Mouse (Mus musculus): ENCODE results near the gene Vmn2r68. TPM values are rescaled to one million over a fixed set of nuclear protein-coding genes. Genes with fewer than 3 reads are reported as not detected.

The Vmn2r68 gene
- polyA plus RNA-seq (2016; fragmentation: Nextera tagmentation; extraction: Ambion mirVana), result not detected in 2 replicates

- Histone ChIP-seq H3K27me3 (ENCODE audit: poor library complexity, severe bottlenecking) (no peaks in the 10 kb centered on the region), H3K27ac (no peak within 1 kb of the TSS), H3K4me3 (no peak within 1 kb of the TSS), H3K4me1 (no peaks in the 10 kb centered on the region), H3K36me3 (replicated peaks) (no peaks in the 10 kb centered on the region), H3K9me3 (no peaks in the 10 kb centered on the region; the same call in 1 of the 2 replicates)
- no peak for DNase-seq (ENCODE audit: extremely low spot score, low spot score)
These were observed at the start of gene Vmn2r68 for GRCm38 (mm10) chr7:85237683-85238082. Gene Vmn2r68, minus strand, starts transcription at chr7:85237783.

Other genes with a start within 250 kb of the Vmn2r68 start
- not detected in 2 replicates for gene Vmn2r66, start 225.5 kb downstream of the Vmn2r68 start, polyA plus RNA-seq (2016; fragmentation: Nextera tagmentation; extraction: Ambion mirVana)
- not detected in 2 replicates for gene Vmn2r67, start 81.8 kb downstream of the Vmn2r68 start, polyA plus RNA-seq (2016; fragmentation: Nextera tagmentation; extraction: Ambion mirVana)
- gene Vmn2r69, start 178.1 kb upstream of the Vmn2r68 start, polyA plus RNA-seq (2016; fragmentation: Nextera tagmentation; extraction: Ambion mirVana), result not detected in 2 replicates

All from forebrain, embryonic 10.5 days (tissue).